Mouse (Mus musculus) forebrain, postnatal 0 days (tissue): ENCODE measurements around the gene Fance. TPM values are rescaled to one million over a fixed set of nuclear protein-coding genes. Genes with fewer than 3 reads are reported as not detected.

ENCODE experiments used
- ATAC-seq: fragments of 200-750 bp; cut with Nextera tagmentation; 2 replicates; pipeline ENCODE4 v1.8.0; 2017; ENCODE audit warnings: mild to moderate bottlenecking, moderate library complexity
- DNase-seq: peaks from one replicate; pipeline ENCODE4 v3.0.0-alpha.2; 2015
- H3K27ac ChIP-seq: fragments of 300-500 bp; sonication (generic); 2 replicates; pipeline ENCODE4 v1.5.1; 2014; ENCODE audit warnings: low read depth, mild to moderate bottlenecking, antibody characterized with exemption, low read length, moderate library complexity, mixed read lengths
- H3K27me3 ChIP-seq: fragments of 300-500 bp; sonication (generic); 2 replicates; pipeline ENCODE4 v1.6.1; 2014; ENCODE audit warnings: mild to moderate bottlenecking, low read length, mixed read lengths; ENCODE audit not compliant: insufficient read depth
- H3K36me3 ChIP-seq: fragments of 300-500 bp; sonication (generic); 2 replicates; pipeline ENCODE4 v1.6.1; 2014; ENCODE audit warnings: mild to moderate bottlenecking, moderate library complexity; ENCODE audit not compliant: insufficient read depth
- H3K4me1 ChIP-seq: fragments of 300-500 bp; sonication (generic); 2 replicates; pipeline ENCODE4 v1.6.1; 2014; ENCODE audit warnings: antibody characterized with exemption; ENCODE audit not compliant: insufficient read depth
- H3K4me2 ChIP-seq: fragments of 300-500 bp; sonication (generic); 2 replicates; pipeline ENCODE4 v1.6.1; 2014; ENCODE audit warnings: low read depth, mild to moderate bottlenecking, moderate library complexity
- H3K4me3 ChIP-seq: fragments of 300-500 bp; sonication (generic); 2 replicates; pipeline ENCODE4 v1.5.1; 2014; ENCODE audit warnings: low read depth, low read length, mixed read lengths
- H3K9ac ChIP-seq: fragments of 300-500 bp; sonication (generic); 2 replicates; pipeline ENCODE4 v1.6.1; 2014; ENCODE audit warnings: mild to moderate bottlenecking
- H3K9me3 ChIP-seq: fragments of 300-500 bp; sonication (generic); 2 replicates; pipeline ENCODE4 v1.6.1; 2016; ENCODE audit warnings: low read length
- CTCF ChIP-seq: sonication (generic); IDR thresholded peaks from 2 replicates; pipeline ENCODE4 v1.5.1; 2016; ENCODE audit warnings: antibody characterized with exemption, control low read depth, low read depth
- WGBS: fragments of 180-500 bp; shearing (Covaris S2); extraction: QIAGEN DNeasy Blood & Tissue Kit; methylation state at CpG from one replicate; pipeline ENCODE4 v1.1.7; 2014; 5-methylcytosine and 5-hydroxymethylcytosine counted together
- polyA plus RNA-seq: library from polyadenylated mRNA; unstranded; fragments of >200 nt; fragmentation: Nextera tagmentation; extraction: Ambion mirVana; gene quantifications from 2 replicates; pipeline ENCODE4 v1.2.1, GENCODE M21; 2015
- total RNA-seq: library from RNA; depleted of rRNA; stranded (reverse); fragments of >200 nt; gene quantifications from 2 replicates; pipeline ENCODE4 v1.2.3, GENCODE M21; 2014; rRNA removed

The Fance gene
- total RNA-seq (32.5 and 35.2 TPM in 2 replicates), polyA plus RNA-seq (31.2 and 31.4 TPM in 2 replicates)

DNA sequence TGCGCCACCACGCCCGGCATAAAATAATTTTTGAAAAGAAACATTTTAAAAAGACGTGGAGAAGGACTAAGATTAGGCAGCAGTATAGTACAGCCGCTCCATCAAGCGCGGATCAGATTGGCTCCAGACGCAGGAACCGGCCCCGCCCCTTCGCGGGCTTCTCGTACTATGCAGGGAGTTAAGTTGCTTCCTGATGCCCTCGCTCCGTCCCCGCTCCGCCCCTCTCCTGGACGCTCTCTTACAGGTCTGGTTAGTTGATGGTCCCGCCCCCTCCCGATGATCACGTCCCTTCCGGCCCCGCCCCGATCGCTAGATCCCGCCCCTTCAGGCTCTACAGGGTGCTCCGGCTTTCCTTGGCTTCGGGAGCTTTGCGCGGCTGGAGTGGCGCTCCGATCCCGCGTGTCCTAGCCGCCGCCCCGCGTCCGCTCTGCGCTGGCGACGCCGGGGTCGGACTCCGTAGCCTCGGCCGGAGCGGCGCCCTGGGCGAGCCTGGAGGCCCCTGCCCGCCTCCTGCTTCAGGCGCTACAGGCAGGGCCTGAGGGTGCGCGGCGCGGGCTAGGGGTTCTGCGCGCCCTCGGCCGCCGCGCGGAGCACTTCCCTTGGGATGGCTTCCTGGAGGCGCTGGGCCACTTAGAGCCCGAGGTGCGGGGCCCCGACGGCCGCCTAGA lies at the start of gene Fance:
Gene Fance, plus strand, starts transcription at position 308 of the 668 bp plus-strand sequence.
- peak within 1 kb of the TSS; percentile 79 for H3K4me3 ChIP-seq
- H3K9me3 ChIP-seq: no peaks in the 10 kb centered on the region
- H3K36me3 ChIP-seq: peaks cover 15% of the 10 kb centered on the region
- H3K27ac ChIP-seq: peak within 1 kb of the TSS; percentile 92
- H3K27me3 ChIP-seq: no peaks in the 10 kb centered on the region
- peak within 1 kb of the TSS; percentile 79 for H3K4me2 ChIP-seq
- peaks cover 4% of the 10 kb centered on the region; the same call in 1 of the 2 replicates for H3K4me1 ChIP-seq
- peak within 1 kb of the TSS; percentile 74 for H3K9ac ChIP-seq
- ATAC-seq (peak; percentile 98), DNase-seq (peak; percentile 98)
- WGBS: 1% methylated on average over 60 of the region's 69 CpGs
- TF ChIP-seq CTCF: no peak

DNA sequence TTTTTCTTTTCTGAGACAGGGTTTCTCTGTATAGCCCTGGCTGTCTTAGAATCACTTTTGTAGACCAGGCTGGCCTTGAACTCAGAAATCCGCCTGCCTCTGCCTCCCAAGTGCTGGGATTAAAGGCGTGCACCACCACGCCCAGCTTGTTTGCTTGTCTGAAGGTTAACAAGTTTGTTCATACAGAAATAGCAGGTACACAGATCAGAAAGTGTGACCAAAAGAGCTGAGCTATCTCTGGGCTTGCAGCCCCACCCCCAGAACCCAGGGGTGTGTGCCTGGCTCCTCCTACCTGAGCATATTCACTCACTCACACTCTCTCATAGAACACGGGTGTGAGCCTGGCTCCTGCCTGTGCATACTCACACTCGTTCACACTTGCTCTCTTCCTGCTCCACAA lies 46.1 kb upstream of the Fance start:
- no peak overlapping the region for H3K27ac ChIP-seq
- H3K4me3 ChIP-seq: no peak overlapping the region
- no peak for TF ChIP-seq CTCF
- no peak for DNase-seq
- ATAC-seq: no peak
- no peak overlapping the region for H3K4me2 ChIP-seq
- H3K4me1 ChIP-seq: no peaks in the 10 kb centered on the region
- 90% methylated on average over 5 of the region's 5 CpGs for WGBS
- H3K9me3 ChIP-seq: no peaks in the 10 kb centered on the region
- no peak overlapping the region for H3K9ac ChIP-seq
- no peaks in the 10 kb centered on the region for H3K27me3 ChIP-seq
- no peaks in the 10 kb centered on the region for H3K36me3 ChIP-seq

DNA sequence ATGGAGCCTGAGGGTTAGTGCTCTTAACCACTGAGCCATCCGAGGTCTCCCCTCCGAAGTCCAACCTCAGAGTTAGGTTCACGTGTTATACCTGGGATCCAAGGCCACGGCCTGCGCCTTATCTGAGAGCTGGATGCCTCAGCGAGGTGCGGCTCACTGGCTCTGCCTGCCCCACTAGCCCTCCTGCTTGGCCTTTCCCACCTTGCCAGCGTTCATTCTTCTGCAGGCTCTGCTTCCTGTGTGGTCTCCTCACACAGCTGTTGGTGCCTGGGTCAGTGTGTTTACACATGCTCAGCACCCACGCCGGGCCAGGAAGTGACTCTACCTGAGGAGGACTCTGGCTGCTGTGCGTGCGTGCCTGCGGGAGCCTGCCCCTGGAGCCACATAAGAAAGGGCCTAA lies 43.2 kb upstream of the Fance start:
- 83% methylated on average over 13 of the region's 13 CpGs for WGBS
- no peak overlapping the region for H3K4me2 ChIP-seq
- no peaks in the 10 kb centered on the region for H3K9me3 ChIP-seq
- ATAC-seq (no peak), DNase-seq (no peak)
- H3K4me1 ChIP-seq: no peaks in the 10 kb centered on the region
- no peaks in the 10 kb centered on the region for H3K36me3 ChIP-seq
- no peak for TF ChIP-seq CTCF
- H3K27me3 ChIP-seq: no peaks in the 10 kb centered on the region
- no peak overlapping the region for H3K9ac ChIP-seq
- no peak overlapping the region for H3K27ac ChIP-seq
- no peak overlapping the region for H3K4me3 ChIP-seq

DNA sequence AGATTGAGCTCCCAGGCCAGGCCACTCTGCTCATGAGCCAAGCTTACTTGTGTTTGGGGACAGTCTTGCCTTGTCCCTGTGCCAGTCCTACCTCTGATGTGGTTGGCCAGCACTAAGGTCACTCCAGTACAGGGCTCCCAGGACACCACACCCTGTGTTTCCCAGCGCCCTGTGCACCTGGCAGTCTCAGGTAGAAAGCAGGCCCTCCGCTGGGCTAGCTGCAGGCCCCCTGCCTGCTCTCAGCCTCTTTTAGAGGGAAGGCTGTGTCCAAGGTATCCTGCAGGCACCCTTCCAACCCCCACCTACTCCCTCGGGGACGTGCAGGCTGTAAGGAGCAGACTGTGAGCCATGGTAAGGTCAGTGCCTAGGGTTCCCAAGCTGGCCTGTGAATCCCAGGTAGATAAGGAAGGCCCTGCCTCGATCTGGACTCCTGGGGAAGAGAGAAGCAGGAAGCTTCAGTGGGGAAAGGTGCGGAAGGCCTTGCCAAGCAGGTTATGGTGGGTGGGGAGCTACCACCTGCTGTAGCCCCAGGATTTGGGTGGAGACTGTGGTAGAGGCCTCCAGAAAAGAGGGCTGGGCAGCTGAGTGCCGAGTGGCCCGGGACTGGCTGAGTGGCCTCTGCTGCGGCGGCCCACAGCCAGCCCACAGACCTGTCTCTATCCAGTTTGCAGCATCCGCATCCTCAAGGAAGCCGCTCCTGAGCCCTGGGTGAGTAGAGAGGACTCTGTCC lies 41.6 kb upstream of the Fance start:
- DNase-seq (no peak), ATAC-seq (no peak)
- Histone ChIP-seq H3K9me3 (no peaks in the 10 kb centered on the region), H3K9ac (no peak overlapping the region), H3K27me3 (no peaks in the 10 kb centered on the region), H3K36me3 (no peaks in the 10 kb centered on the region), H3K4me1 (no peaks in the 10 kb centered on the region), H3K4me3 (no peak overlapping the region), H3K4me2 (no peak overlapping the region), H3K27ac (no peak overlapping the region)
- 80% methylated on average over 12 of the region's 12 CpGs for WGBS
- no peak for TF ChIP-seq CTCF

DNA sequence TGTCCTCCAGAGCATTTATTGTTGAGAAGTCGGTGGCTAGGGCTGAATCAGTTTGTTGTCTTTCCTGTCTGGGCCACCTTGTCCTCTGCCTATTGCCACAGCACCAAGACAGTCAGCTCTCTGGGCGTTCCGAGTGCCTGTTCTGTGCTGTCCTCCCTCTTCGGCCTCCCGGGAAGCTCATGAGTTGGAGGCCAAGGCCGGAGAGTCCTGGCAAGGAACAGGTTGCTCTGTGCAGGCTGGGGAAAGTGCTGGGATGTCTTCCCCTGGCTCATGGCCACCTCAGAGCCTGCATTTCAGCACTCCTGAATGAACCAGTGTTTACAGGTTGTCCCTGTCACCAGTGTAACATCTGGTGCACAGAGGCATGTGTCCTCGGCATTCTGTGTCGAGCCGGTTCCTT lies 41.0 kb upstream of the Fance start:
- Histone ChIP-seq H3K27me3 (no peaks in the 10 kb centered on the region), H3K4me2 (no peak overlapping the region), H3K27ac (no peak overlapping the region), H3K9ac (no peak overlapping the region), H3K4me3 (no peak overlapping the region), H3K4me1 (no peaks in the 10 kb centered on the region), H3K9me3 (no peaks in the 10 kb centered on the region), H3K36me3 (no peaks in the 10 kb centered on the region)
- DNase-seq (no peak), ATAC-seq (no peak)
- whole genome bisulfite sequencing: 87% methylated on average over 9 of the region's 9 CpGs
- TF ChIP-seq CTCF: no peak

DNA sequence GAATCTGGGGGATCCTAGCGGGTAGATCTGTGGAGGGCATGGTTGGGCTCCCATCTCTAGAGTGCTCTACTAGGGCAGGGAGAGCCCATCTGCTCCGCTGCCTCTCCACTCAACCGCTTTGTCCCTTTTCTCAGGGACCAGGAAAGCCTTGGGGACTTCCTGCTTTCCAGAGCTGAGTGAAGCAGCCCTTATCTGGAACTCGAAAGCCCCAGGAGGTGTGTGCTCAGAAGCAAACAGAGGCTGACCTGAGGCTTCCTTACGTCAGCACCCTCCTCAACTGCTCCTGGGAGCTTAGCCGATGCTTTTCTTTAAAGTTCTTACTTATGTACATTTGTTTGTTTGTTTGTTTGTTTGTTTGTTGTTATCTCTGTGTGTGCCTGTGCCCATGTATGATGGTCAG lies 40.5 kb upstream of the Fance start:
- no peaks in the 10 kb centered on the region for H3K4me1 ChIP-seq
- DNase-seq (no peak), ATAC-seq (no peak)
- WGBS: 84% methylated on average over 6 of the region's 6 CpGs
- no peaks in the 10 kb centered on the region for H3K27me3 ChIP-seq
- H3K4me2 ChIP-seq: no peak overlapping the region
- H3K4me3 ChIP-seq: no peak overlapping the region
- H3K9me3 ChIP-seq: no peaks in the 10 kb centered on the region
- H3K27ac ChIP-seq: no peak overlapping the region
- no peak for TF ChIP-seq CTCF
- no peaks in the 10 kb centered on the region for H3K36me3 ChIP-seq
- no peak overlapping the region for H3K9ac ChIP-seq

DNA sequence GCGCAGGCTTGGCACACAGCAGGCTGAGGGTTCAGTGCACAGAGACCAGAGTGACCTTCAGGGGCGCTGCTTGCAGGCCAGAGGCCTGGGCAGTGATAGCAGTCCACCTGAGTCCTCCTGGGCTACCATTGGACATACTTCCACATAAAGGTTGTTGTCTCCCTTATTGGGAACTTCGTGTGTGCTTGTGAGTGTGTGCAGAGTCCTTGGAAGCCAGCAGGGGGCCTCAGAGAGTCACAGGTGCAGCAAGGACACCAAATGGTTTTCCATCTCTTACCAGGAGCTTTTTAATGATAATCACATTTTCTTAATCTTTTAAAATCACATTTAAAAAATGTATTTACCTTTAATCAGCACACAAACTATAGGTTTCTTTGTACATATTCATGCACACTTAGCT lies 38.6 kb upstream of the Fance start:
- Histone ChIP-seq H3K27ac (no peak overlapping the region), H3K4me2 (no peak overlapping the region), H3K4me3 (no peak overlapping the region), H3K27me3 (no peaks in the 10 kb centered on the region), H3K9ac (no peak overlapping the region), H3K9me3 (no peaks in the 10 kb centered on the region), H3K4me1 (no peaks in the 10 kb centered on the region), H3K36me3 (no peaks in the 10 kb centered on the region)
- peak; percentile 36; the same call in 1 of the 2 replicates for TF ChIP-seq CTCF
- DNase-seq (no peak), ATAC-seq (no peak)
- 83% methylated on average over 3 of the region's 3 CpGs for WGBS
